Mouse (Mus musculus) erythroblast, embryonic 14.5 days (primary cell): Measurements from ENCODE around the gene Capn2.

ENCODE experiments used
- GATA1 ChIP-seq: IDR thresholded peaks from 2 replicates; pipeline ENCODE4 v1.6.1; 2012; ENCODE audit warnings: low read length, inconsistent platforms, mixed read lengths
- TAL1 ChIP-seq: IDR thresholded peaks from 3 replicates; pipeline ENCODE4 v1.6.1; 2012; ENCODE audit warnings: low read length, inconsistent platforms, mixed read lengths

GRCm38 (mm10) chr1:182535080-182535481 lies 17.7 kb upstream of the Capn2 start:
- TF ChIP-seq TAL1 (no peak), GATA1 (no peak)
